Mouse (Mus musculus) CH12.LX (cell line): ENCODE results near the gene Mrgprh. TPM values are rescaled to one million over a fixed set of nuclear protein-coding genes. Genes with fewer than 3 reads are reported as not detected.

Experiments
- DNase-seq: peaks from one replicate; pipeline ENCODE4 v3.0.0-alpha.2; 2013; ENCODE audit errors: extremely low read depth
- H3K27ac ChIP-seq: 2 replicates; pipeline ENCODE4 v1.5.1; 2012; ENCODE audit warnings: low read depth, mild to moderate bottlenecking, control low read depth, moderate library complexity; ENCODE audit not compliant: insufficient read depth
- H3K27me3 ChIP-seq: replicated peaks from 2 replicates; pipeline ENCODE3; 2012; ENCODE audit warnings: inconsistent platforms
- H3K36me3 ChIP-seq, 2 experiments: replicated peaks in 1 of 2; 2 replicates each; pipeline versions ENCODE3 to v1.6.1; 2012; ENCODE audit warnings: inconsistent platforms in 1 of 2, low read length in 1 of 2, mild to moderate bottlenecking in 1 of 2, mixed read lengths in 1 of 2, moderate library complexity in 1 of 2; ENCODE audit not compliant: control insufficient read depth in 1 of 2, insufficient read depth in 1 of 2
- H3K4me1 ChIP-seq, 2 experiments: 2 replicates each; pipeline ENCODE4 v1.6.1; 2012; ENCODE audit warnings: inconsistent platforms in 1 of 2, moderate library complexity in 1 of 2; ENCODE audit not compliant: insufficient read depth in 2 of 2, control insufficient read depth in 1 of 2
- H3K4me2 ChIP-seq: 2 replicates; pipeline ENCODE4 v1.6.1; 2012; ENCODE audit warnings: low read depth, mild to moderate bottlenecking, control low read depth; ENCODE audit not compliant: poor library complexity, insufficient read depth, severe bottlenecking
- H3K4me3 ChIP-seq, 3 experiments: fragments of 150-350 bp in 1 of 3; sonication (generic) in 1 of 3; replicated peaks in 1 of 3; 2 replicates each; pipeline versions ENCODE3 to v1.5.1; 2011 to 2012; ENCODE audit warnings: low read depth in 2 of 3, low read length in 2 of 3, mild to moderate bottlenecking in 2 of 3, moderate library complexity in 2 of 3, control low read depth in 1 of 3, improper control_type of control experiment in 1 of 3, inconsistent platforms in 1 of 3, mixed read lengths in 1 of 3; ENCODE audit not compliant: poor library complexity in 1 of 3
- H3K79me2 ChIP-seq: replicated peaks from 2 replicates; pipeline ENCODE4 v1.6.1; 2012; ENCODE audit warnings: mild to moderate bottlenecking, moderate library complexity; ENCODE audit not compliant: control insufficient read depth, poor library complexity, insufficient read depth, severe bottlenecking; ENCODE audit errors: extremely low read depth
- H3K9ac ChIP-seq: 2 replicates; pipeline ENCODE4 v1.6.1; 2012; ENCODE audit warnings: low read depth, mild to moderate bottlenecking, control low read depth, moderate library complexity; ENCODE audit not compliant: insufficient read depth
- H3K9me3 ChIP-seq: replicated peaks from 2 replicates; pipeline ENCODE3; 2012; ENCODE audit warnings: low read length, inconsistent platforms, mixed read lengths
- CHD1 ChIP-seq: IDR thresholded peaks from 2 replicates; pipeline ENCODE4 v1.6.1; 2012; ENCODE audit warnings: low read depth, low read length, improper control_type of control experiment, inconsistent platforms
- EP300 ChIP-seq: IDR thresholded peaks from 2 replicates; pipeline ENCODE4 v1.6.1; 2011; ENCODE audit warnings: low read length, improper control_type of control experiment
- ETS1 ChIP-seq: conservative IDR thresholded peaks from 2 replicates; pipeline ENCODE4 v1.6.1; 2012; ENCODE audit warnings: low read depth, mild to moderate bottlenecking, inconsistent platforms, low read length, improper control_type of control experiment, moderate library complexity
- HCFC1 ChIP-seq: IDR thresholded peaks from 2 replicates; pipeline ENCODE4 v1.6.1; 2012; ENCODE audit warnings: low read depth, mild to moderate bottlenecking, inconsistent platforms, low read length, improper control_type of control experiment
- IRF4 ChIP-seq: IDR thresholded peaks from 2 replicates; pipeline ENCODE4 v1.6.1; 2014; ENCODE audit warnings: low read depth, mild to moderate bottlenecking, inconsistent platforms, low read length, improper control_type of control experiment
- JUN ChIP-seq: IDR thresholded peaks from 2 replicates; pipeline ENCODE4 v1.6.1; 2011; ENCODE audit warnings: low read depth, mild to moderate bottlenecking, low read length, improper control_type of control experiment, moderate library complexity; ENCODE audit not compliant: insufficient read depth
- JUND ChIP-seq: conservative IDR thresholded peaks from 2 replicates; pipeline ENCODE4 v1.6.1; 2011; ENCODE audit warnings: low read depth, low read length, improper control_type of control experiment
- KAT2A ChIP-seq: IDR thresholded peaks from 2 replicates; pipeline ENCODE4 v1.6.1; 2012; ENCODE audit warnings: low read length, improper control_type of control experiment, inconsistent platforms; ENCODE audit not compliant: insufficient replicate concordance
- MAX ChIP-seq: IDR thresholded peaks from 2 replicates; pipeline ENCODE4 v1.6.1; 2011; ENCODE audit warnings: low read length, improper control_type of control experiment
- MYC ChIP-seq: IDR thresholded peaks from 2 replicates; pipeline ENCODE4 v1.6.1; 2011; ENCODE audit warnings: low read depth, mild to moderate bottlenecking, improper control_type of control experiment, low read length
- NELFE ChIP-seq: IDR thresholded peaks from 2 replicates; pipeline ENCODE4 v1.6.1; 2011; ENCODE audit warnings: low read depth, low read length, improper control_type of control experiment
- POLR2A ChIP-seq: IDR thresholded peaks from 2 replicates; pipeline ENCODE4 v1.6.1; 2011; ENCODE audit warnings: low read depth, mild to moderate bottlenecking, improper control_type of control experiment, low read length
- RAD21 ChIP-seq: IDR thresholded peaks from 2 replicates; pipeline ENCODE4 v1.6.1; 2011; ENCODE audit warnings: low read depth, mild to moderate bottlenecking, low read length, improper control_type of control experiment, moderate library complexity
- SIN3A ChIP-seq: IDR thresholded peaks from 2 replicates; pipeline ENCODE4 v1.6.1; 2012; ENCODE audit warnings: low read length, improper control_type of control experiment, inconsistent platforms
- SMC3 ChIP-seq: IDR thresholded peaks from 2 replicates; pipeline ENCODE4 v1.6.1; 2011; ENCODE audit warnings: low read depth, low read length, improper control_type of control experiment
- TBP ChIP-seq: conservative IDR thresholded peaks from 2 replicates; pipeline ENCODE4 v1.6.1; 2011; ENCODE audit warnings: low read depth, low read length, improper control_type of control experiment
- TCF12 ChIP-seq: IDR thresholded peaks from 2 replicates; pipeline ENCODE4 v1.6.1; 2014; ENCODE audit warnings: low read depth, mild to moderate bottlenecking, inconsistent platforms, low read length, improper control_type of control experiment
- UBTF ChIP-seq: IDR thresholded peaks from 2 replicates; pipeline ENCODE4 v1.6.1; 2012; ENCODE audit warnings: low read depth, mild to moderate bottlenecking, inconsistent platforms, low read length, improper control_type of control experiment, moderate library complexity
- USF1 ChIP-seq: IDR thresholded peaks from 2 replicates; pipeline ENCODE4 v1.6.1; 2014; ENCODE audit warnings: low read depth, mild to moderate bottlenecking, inconsistent platforms, low read length, improper control_type of control experiment
- USF2 ChIP-seq: conservative IDR thresholded peaks from 2 replicates; pipeline ENCODE4 v1.6.1; 2011; ENCODE audit warnings: low read depth, low read length, improper control_type of control experiment
- ZNF384 ChIP-seq: IDR thresholded peaks from 2 replicates; pipeline ENCODE4 v1.6.1; 2012; ENCODE audit warnings: low read depth, low read length, improper control_type of control experiment, inconsistent platforms
- dilution Hi-C: fragments of 300-500 bp; cut with MboI; formaldehyde crosslinking; loops from 2 replicates; pipeline ENCODE4 v1.14.3; 2020; ENCODE audit warnings: low sequenced_read_pairs; ENCODE audit not compliant: extremely low pct_unique_long_range_greater_than_20kb, extremely low pct_ligation_motif_present
- in situ Hi-C: fragments of 300-500 bp; cut with MboI; formaldehyde crosslinking; loops from 3 replicates; pipeline ENCODE4 v1.14.3; 2019; ENCODE audit warnings: low sequenced_read_pairs, low pct_ligation_motif_present, low pct_unique_long_range_greater_than_20kb, mixed read lengths
- polyA plus RNA-seq: library from polyadenylated mRNA; unstranded; fragments of >175 nt; gene quantifications from 2 replicates; pipeline ENCODE4 v1.2.1, GENCODE M21; 2012; ENCODE audit warnings: low read depth; ENCODE audit not compliant: insufficient read length
- total RNA-seq, 2 experiments: library from RNA; depleted of rRNA; stranded (reverse); fragments of 300-350 nt in 1 of 2; fragments of >200 nt in 1 of 2; gene quantifications; 2 replicates each; pipeline ENCODE4 v1.2.3; 2012 to 2014

Gene Mrgprh
- total and polyA plus RNA-seq, 3 experiments: not detected

GRCm38 (mm10) chr17:12921073-12921472 lies 45.2 kb downstream of the Mrgprh start:
- TF ChIP-seq MAX (no peak), USF1 (no peak), USF2 (no peak), NELFE (no peak), TBP (no peak), JUN (peak; percentile 88), RAD21 (no peak), MYC (no peak), CHD1 (no peak), KAT2A (no peak), POLR2A (no peak), ZNF384 (no peak), HCFC1 (no peak), JUND (peak; percentile 76), ETS1 (peak; percentile 30; the same call in 1 of the 2 replicates), SIN3A (no peak), IRF4 (peak; percentile 90), TCF12 (no peak), EP300 (peak; percentile 86), SMC3 (no peak)
- TF ChIP-seq, all 38 proteins: peak for 5
- Histone ChIP-seq H3K36me3 (peaks cover 59 to 75% of the 10 kb centered on the region in 2 experiments), H3K27me3 (no peaks in the 10 kb centered on the region), H3K4me2 (no peak overlapping the region), H3K4me1 (peaks cover 3 to 36% of the 10 kb centered on the region in 2 experiments; a peak in 3 of 4 replicates), H3K9me3 (no peaks in the 10 kb centered on the region), H3K9ac (no peak overlapping the region), H3K79me2 (peaks cover 34% of the 10 kb centered on the region), H3K4me3 (no peak overlapping the region), H3K27ac (peak overlapping the region; percentile 41; the same call in 1 of the 2 replicates)
- in situ Hi-C loops: no loop called here
- dilution Hi-C loops: no loop called here
- peak; percentile 61 for DNase-seq

GRCm38 (mm10) chr17:12925001-12925400 lies 49.2 kb downstream of the Mrgprh start:
- dilution Hi-C loops (no loop called here), in situ Hi-C loops (no loop called here)
- Histone ChIP-seq H3K79me2 (peaks cover 6% of the 10 kb centered on the region), H3K27ac (no peak overlapping the region), H3K4me1 (peaks cover 0 to 15% of the 10 kb centered on the region in 2 experiments; a peak in 2 of 4 replicates), H3K27me3 (no peaks in the 10 kb centered on the region), H3K9me3 (no peaks in the 10 kb centered on the region), H3K36me3 (peaks cover 48 to 73% of the 10 kb centered on the region in 2 experiments), H3K9ac (no peak overlapping the region), H3K4me2 (no peak overlapping the region), H3K4me3 (no peak overlapping the region)
- DNase-seq: no peak
- TF ChIP-seq KAT2A (no peak), UBTF (no peak)
